Mouse (Mus musculus) mouse embryonic stem cell (cell line): Measurements from ENCODE around the gene Pigx.

Experiments used
- in situ Hi-C, 2 experiments: fragments of 300-500 bp; cut with MboI; formaldehyde crosslinking; loops; 1 replicate in 1 of 2; 3 replicates in 1 of 2; pipeline ENCODE4 v1.14.3; 2019 to 2020; ENCODE audit warnings: low sequenced_read_pairs in 2 of 2, low pct_unique_long_range_greater_than_20kb in 1 of 2, mixed read lengths in 1 of 2; ENCODE audit not compliant: unreplicated experiment in 1 of 2

Gene Pigx

GRCm38 (mm10) chr16:32099638-32100150 is at the start of gene Pigx, which contains the start of gene Cep19:
Gene Pigx (minus strand): TSS chr16:32099740.
Gene Cep19 (plus strand): TSS chr16:32099800.
- in situ Hi-C loops = no loop called here

GRCm38 (mm10) chr16:32147589-32148207 is 48.2 kb upstream of the Pigx start:
- in situ Hi-C loops = no loop called here

- in situ Hi-C loops = no loop called here
Observed at GRCm38 (mm10) chr16:32144592-32144991, 45.1 kb upstream of the Pigx start.

GRCm38 (mm10) chr16:32143766-32144165 is 44.2 kb upstream of the Pigx start:
- in situ Hi-C loops = no loop called here

GRCm38 (mm10) chr16:32138954-32139353 is 39.4 kb upstream of the Pigx start:
- in situ Hi-C loops = no loop called here

- in situ Hi-C loops = no loop called here
Observed at GRCm38 (mm10) chr16:32135842-32136357, 36.4 kb upstream of the Pigx start.

- in situ Hi-C loops = no loop called here
Observed at GRCm38 (mm10) chr16:32133148-32133547, 33.6 kb upstream of the Pigx start.

- in situ Hi-C loops = no loop called here
Observed at GRCm38 (mm10) chr16:32130190-32130826, 30.8 kb upstream of the Pigx start.

GRCm38 (mm10) chr16:32129449-32130189 is 30.1 kb upstream of the Pigx start:
- in situ Hi-C loops = no loop called here

- in situ Hi-C loops = no loop called here
Observed at GRCm38 (mm10) chr16:32127046-32127445, 27.5 kb upstream of the Pigx start.

- in situ Hi-C loops = no loop called here
Observed at GRCm38 (mm10) chr16:32125364-32125763, 25.8 kb upstream of the Pigx start.

- in situ Hi-C loops = no loop called here
Observed at GRCm38 (mm10) chr16:32124444-32125335, 25.1 kb upstream of the Pigx start.

GRCm38 (mm10) chr16:32124020-32124419 is 24.5 kb upstream of the Pigx start:
- in situ Hi-C loops = no loop called here

GRCm38 (mm10) chr16:32120454-32120853 is 20.9 kb upstream of the Pigx start:
- in situ Hi-C loops = no loop called here

- in situ Hi-C loops = no loop called here
Observed at GRCm38 (mm10) chr16:32116186-32116585, 16.6 kb upstream of the Pigx start.

GRCm38 (mm10) chr16:32115781-32116180 is 16.2 kb upstream of the Pigx start:
- in situ Hi-C loops = no loop called here

- in situ Hi-C loops = no loop called here
Observed at GRCm38 (mm10) chr16:32114968-32115695, 15.6 kb upstream of the Pigx start.

- in situ Hi-C loops = no loop called here
Observed at GRCm38 (mm10) chr16:32114406-32114805, 14.9 kb upstream of the Pigx start.
